Mouse (Mus musculus): ENCODE data around the gene Gm49396.

Gene Gm49396

DNA sequence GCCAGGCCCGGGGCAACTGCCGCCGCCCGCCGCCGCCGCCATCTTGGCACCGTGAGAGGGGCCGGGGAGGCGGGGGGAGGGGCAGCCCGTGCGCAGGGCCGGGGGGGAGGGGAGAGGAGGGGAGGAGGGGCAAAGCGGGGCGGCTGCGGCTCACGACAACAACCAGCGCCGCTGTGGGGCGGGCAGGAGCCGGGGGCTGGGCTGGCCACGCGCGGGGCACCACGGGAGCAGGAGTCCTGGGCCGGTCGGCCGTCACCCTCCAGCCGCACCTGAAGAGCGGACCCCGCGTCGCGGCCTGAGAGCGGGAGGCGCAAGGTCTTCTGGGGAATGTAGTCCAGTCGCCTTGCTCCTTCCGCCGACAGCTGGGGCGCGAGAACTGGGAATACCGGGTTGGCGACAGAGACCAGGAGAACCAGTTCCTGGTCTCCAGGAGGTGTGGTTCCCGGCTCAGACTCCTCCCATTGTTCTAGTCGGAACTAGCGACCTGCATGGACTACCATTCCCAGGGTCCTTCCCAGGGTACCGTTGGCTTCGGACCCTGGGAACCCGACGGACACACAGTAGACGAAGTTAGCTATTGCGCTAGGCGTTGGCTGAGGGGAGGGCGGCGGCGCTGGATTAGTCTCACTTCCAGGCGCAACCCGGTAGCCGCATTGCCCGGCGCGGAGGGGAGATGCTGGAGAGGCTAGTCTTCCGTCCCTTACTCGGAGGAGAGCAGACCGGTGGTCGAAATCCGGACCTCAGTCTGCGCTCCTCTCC is 25.7 kb downstream of the Gm49396 start, which contains the start of gene Kmt2b:
Kmt2b (minus strand) TSS at position 51 of the 759 bp plus-strand sequence.
- DNase-seq = peak; percentile 96

DNA sequence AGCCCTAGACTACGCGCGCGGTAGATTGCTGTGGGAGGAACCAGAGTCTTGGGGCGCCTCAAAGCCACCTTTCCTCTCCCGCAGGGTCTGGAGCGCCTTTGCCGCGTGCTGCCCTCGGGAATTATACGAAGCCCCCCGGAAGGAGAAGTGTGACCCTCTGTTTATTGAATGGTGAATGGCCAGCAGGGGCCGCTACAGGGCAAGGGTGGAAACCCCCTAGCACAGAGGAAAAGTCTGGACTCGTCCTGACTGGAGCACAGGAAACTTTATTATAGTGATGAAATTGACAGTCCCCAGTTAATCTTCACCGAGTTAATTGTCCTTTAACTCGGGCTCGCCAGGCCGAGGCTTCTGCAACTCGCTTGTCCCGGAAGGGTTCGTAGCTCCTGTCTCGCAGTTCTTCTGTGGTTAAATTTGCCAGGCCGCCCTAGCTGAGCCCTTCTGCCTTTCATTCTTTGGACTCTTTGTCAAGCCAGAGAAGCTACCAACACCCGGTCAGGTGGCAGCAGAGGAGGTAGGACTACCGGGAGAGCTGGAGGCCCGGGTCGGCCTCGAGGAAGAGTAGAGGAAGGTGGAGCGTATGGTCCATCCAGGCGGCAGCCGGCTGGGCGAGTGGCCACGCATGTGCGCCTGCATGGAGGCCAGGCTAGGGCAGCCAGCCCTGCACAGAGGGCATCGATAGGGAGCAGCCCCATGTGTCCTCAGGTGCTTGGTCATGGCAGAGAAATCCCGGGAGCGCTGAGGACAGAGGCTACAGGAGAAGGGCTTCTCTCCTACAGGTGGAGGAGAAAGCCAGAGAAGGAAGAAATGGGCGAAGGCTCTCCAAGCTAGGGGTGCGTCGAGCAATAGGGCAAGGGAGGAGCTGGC is 26.5 kb downstream of the Gm49396 start:
- DNase-seq = peak; percentile 80

DNA sequence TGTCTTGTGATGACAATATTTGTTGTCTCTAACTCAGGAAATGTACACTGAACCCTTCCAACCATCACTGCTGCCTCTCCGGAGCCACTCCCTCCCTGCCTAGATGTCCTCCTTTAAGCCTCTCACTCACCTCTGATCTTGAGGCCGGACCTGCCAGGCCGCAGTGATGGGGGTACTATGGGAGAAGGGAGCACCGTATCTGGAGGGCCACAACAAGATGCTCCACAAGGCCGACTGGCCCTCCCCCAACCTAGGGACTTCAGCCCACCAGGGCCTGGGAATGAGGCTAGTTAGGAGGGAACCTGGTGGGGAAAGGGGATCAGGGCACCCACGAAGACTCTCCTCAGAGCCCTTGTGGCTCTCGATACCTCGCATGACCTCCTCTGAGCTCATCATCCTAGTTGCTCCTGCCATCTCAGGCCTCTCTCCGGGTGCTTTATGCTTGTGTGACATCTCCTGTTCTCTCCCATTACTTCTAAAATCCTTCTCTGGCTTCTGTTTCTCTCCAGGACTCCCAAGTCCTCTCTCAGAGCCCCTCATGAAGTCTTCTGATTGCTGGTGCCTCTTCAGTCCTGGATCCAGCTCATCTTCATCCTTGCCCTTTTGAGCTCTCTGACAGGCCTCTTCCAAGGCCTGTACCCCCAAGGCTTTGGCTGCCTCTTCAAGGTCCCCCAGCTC is 27.9 kb downstream of the Gm49396 start:
- peak; percentile 14 for DNase-seq

DNA sequence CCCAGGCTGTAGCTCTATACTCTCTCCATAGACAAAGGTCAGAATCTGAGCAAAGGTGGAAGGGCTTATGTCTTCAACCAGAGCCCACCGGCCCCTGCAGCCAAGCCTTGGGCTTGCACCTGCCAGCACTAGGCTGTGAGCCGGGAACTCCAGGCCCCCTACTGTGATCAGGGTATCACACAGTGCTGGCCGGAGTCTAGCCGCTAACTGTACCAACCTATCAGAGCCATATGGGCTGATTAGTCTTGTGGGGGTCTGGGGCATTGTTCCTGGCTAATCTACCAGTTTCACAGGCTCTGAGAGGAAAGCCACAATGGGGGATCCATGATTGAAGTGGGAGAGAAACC is 28.4 kb downstream of the Gm49396 start:
- DNase-seq = peak; percentile 21

DNA sequence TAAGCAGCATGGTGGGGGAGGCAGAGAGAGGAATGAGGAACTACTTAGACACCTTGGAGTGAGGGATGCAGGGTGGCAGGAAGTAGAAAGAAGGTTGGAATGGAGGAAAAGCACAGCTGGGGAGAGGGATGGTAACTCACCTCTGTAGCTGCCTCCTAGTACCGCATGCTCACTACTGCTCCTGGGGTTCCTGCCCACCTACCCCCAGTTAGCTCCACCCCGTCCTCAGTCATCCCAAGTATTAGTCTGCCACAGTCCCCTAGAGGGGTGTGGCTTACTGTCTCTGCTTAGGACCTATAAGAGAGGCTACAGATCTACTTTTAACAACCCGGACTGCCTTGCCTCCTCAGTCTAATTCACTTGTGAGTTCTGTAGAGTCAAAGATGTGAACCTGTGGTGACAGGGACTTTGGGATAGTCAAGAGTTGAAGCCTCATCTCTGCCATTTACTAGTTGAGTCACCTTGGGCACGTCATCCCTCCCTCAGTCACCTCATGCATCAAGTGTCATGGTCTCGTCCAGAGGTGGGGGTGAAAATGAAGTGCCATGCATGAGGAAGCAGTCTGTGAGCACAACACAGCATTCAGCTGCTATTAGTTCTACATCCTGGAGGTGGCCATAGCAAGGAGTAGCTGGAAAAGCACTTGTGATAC is 29.8 kb downstream of the Gm49396 start:
- DNase-seq = no peak

DNA sequence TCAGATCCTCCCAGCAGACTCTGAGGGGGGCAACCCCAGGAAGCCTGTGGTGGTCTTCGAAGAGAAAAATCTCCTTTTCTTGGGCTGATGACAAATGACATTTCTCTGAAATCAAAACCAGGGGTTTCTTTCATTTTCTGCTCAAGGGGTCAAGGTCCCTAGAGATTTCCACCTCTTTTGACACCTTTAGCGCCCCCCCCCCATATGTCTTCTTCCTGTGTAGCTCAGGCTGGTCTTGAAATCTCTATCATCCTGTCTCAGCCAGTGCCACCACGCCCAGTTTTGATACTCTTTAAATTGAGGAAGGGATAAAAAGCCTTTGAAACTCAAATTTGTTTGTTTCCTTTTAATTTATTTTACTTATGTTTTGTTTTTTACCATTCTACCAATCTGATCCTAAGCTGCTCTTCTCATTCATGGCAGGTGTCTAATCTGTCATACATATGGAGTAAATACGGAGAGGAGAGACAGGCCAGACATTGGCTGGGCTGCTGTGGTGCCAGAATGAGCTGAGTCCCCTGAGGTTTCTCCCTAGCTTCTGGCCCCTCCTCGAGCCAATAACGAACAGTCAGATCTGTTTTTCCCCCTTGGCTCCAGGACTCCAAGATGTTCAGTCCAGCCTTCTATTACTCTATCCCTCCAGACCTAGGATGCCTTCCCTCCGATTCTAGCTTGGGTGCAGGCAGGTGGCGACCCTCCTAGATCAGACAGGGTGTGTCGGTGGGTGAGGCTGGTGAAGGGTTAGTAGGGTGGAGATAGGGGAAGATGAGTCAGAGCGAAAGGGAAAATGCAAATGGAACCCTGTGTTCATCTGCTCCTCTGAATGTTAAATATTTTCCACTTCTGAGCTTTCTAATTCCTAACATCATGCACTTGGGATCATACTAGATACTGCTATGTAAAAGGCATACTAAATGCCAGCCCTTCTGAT is 30.7 kb downstream of the Gm49396 start:
- DNase-seq = no peak

DNA sequence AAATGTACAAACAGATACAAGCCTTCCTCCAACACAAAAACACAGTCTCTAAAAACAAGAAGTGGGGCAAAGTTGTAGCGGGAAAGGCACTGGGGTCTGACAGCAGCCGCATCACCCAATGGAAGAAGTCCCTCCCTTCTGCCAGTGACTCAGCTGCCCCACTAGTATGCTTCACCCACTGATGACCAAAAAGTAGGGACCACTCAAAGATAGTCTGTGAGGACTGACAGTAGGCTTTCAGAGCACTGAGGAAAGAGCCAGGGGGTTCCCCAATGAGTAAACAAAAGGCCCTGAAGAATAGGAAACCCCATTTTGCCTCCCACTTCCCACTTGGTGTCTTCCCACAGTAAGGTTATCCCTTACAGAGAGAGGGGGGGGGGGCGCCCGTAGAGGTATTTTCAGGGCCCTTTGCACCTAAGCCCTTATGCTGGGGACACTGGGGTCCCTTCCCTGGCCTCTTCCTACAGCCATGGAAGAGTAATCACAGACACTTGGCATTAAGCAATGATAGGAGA is 31.4 kb downstream of the Gm49396 start:
- DNase-seq = no peak

DNA sequence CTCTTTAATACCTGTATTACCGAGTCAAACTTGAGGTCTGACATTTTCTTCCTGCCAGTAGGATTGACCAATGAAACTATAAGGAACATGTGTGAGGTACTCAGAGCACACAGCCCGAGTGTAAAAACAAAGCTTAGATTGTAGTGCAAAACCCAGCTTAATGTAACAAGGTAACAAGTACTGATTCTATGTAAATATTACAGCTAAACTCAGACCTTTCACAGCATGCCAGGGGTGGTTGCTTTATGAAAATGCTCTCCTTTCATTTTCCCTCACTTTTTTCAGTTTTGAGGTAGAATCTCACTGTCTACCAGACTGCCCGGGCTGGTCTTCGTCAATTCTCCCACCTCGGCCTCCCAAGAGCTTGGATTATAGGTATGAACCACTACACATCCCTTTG is 32.9 kb downstream of the Gm49396 start:
- DNase-seq = no peak

DNA sequence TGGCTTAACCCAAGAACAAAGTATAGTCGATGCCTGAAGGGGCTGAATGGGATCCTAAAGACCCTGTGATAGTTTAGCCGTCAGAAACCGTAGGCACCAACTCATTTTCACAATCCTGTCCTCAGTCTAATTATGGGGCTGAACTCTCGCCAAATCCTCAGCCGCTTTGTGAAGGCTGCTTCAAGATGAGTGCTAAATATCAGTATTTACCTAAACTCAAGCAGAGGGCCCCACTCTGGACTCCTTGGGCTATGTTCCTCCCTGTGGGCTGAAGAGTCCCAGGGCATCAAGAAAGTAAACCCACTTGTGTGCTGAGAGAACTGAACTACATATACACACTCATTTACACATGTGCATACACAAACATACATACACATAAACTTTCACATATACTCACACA is 33.7 kb downstream of the Gm49396 start:
- DNase-seq = no peak

DNA sequence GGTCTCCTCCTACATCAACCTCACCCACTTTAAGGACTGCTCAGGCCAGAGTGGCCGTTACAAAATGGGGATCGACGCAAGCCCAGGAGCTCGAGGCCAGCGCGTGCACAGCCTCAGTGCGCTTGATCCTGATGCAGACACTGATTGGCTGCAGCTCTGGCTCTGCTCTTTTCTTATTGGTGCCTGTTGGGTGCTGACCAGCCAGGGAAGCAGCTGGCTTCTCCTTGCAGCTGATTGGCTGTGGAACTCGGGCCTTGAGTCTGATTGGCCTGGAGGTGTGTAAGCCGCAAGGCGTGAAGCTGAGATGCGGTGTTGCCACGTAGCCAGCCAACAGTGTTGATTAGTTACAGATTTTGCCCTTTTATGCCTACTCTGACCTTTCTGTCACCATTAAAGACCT is 35.6 kb downstream of the Gm49396 start, which contains the start of gene Zbtb32:
Zbtb32 (minus strand) TSS at position 124 of the 400 bp plus-strand sequence.
- DNase-seq = no peak

DNA sequence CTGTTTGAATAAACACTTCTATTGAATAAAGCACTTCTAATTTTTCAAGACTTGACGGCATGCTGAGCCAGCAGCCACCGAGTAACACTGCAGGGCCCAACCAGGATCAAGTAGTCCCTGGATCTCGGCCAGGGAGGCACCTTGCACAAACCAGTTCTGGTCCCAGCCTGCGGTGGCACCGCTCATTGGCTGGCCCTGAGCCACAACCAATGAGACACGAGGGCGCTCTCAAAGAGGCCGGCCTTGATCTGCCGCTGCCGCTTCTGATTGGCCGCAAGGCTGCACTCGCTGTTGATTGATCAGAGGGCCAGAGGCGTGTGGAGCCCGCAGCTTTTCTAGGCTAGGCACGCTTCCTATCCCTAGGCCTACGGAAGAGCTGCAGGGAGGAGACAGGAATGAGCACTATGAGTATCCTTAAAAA is 36.8 kb downstream of the Gm49396 start:
- peak; percentile 94 for DNase-seq

DNA sequence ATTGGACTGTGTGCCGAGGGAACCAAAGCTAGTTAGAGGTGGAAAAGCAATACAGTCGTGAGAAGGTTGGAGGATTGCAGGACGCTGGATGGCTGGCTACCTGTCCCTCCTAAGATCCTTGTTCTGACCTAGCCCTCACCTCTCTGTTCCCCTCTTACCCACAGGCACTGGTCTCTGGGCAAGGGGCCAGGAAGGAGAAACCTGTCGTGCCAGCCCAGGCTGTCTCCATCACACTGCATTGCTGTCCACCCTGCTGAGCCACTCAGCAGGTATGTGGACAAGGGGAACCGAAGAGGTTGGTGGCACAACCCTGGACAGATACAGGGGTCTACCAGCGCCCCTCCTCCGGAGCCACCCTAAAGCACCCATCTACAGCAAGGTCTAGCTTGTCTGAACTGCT is 37.5 kb downstream of the Gm49396 start:
- DNase-seq = no peak

DNA sequence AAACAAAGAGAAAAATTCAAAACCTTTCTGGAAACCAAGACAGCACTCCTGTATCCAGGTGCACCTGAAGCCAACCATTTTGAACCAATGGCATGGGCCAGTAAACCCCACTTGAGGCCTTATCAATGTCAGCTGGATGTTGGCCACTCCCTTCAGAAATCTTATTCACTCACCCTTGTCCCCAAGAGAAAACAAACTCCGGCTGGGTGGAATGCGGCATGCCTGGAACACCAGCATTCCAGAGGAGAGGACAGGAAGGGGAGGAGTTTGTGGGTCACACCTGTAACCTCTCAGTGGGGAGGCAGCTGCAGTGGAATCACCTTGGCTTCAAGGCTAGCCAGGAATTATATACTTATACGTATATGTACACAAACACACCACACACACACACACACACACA is 39.4 kb downstream of the Gm49396 start:
- DNase-seq = no peak

DNA sequence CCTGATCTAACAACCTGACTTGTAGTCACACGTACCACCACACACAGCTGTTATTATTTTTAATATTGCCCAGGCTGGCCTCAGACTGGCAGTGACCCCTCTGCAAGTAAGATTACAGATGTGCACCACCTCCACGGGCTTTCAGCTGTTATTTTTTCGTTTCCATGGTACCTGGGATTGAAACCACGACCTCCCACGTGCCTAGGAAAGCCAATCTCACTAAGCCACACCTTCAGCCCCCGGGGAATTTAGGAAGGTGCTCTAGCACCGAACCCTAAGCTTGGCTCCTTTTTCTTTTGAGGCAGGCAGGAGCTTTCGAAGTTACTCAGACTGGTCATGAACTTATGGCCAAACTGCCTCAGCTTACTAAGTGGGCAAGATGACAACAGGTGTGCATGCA is 41.3 kb downstream of the Gm49396 start:
- no peak for DNase-seq

DNA sequence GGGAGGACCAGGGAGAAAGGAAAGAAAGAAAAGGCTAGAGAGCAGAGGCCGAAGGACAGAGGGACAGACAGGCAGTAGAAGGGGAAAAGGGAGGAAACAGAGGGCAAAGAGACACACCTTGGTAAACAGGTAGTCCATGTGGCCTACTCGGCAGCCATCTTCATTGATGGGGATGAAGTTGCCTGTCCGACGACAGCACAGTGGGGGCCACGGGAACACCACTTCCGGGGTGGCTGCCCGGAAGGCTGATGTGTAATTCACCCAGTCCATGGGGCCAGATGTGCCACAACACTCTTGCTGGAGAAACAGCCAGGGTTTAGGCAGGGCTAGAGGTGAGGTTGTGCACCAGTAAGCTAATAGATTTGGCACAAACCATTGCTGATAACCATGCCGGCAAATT is 41.8 kb downstream of the Gm49396 start:
- no peak for DNase-seq

DNA sequence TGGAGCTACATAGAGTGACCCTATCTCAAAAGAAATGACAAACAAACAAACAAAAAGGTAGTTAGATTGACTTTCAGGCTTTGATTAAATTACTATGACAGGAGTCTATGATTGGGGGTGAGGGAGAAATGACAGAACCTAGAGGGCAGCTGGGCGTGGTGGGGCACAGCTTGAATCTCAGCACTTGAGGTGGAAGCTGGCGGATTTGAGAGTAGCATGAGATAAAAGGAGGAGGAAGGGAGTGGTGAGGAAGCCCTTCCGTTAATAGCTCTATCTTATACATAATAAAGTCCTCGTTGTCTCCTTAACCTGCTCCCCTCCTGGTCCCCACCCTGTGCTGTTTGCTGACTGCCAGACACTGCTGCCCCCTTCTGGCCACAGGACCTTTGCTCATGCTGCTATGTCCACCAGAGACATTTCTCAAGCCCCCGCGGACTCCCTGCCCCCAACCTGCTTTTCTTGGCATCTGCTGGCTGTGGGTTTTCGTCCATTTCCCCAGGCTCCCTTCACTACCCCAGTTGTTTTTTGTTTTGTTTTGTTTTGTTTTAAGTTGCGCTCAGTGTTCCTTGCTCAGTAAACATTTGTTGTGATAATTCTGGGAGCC is 44.7 kb downstream of the Gm49396 start:
- no peak for DNase-seq

DNA sequence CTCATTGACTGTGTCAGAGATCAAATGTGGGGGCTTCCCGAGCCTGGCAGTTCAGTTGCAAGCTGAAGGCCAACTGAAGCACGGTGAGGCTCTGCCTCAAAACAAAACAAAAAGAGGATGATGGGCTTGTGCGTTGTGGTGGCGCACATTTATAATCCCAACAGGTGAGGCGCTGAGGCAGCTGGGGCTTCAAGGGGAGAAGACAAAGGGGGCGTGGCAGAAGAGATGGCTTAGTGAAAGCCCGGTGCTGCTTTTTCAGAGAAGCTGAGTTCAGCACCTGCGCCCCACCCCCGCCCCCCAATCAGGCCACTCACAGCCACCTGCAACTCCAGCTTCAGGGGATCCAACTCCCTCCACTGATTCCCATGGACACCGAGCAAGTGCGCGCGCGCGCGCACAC is 45.3 kb downstream of the Gm49396 start:
- no peak for DNase-seq

DNA sequence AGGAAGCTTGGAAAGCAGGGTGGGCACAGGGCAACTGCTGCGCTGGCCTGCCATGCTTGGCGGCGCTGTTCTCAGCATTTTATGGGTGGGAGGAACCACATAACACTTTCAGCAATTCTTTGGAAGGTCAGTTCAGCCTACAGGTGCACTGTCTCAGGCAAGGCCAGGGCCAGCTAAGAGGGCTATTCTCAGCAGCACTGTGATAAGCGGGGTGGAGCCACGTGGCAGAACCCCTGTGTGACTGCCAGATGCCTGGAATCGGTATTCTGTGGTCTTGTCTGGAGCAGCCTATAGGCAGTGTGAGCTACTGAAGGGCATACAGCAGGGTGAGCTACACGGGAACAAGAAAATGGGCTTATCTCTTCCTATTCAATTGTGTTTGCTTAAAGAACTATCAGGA is 46.9 kb downstream of the Gm49396 start:
- DNase-seq = no peak

DNA sequence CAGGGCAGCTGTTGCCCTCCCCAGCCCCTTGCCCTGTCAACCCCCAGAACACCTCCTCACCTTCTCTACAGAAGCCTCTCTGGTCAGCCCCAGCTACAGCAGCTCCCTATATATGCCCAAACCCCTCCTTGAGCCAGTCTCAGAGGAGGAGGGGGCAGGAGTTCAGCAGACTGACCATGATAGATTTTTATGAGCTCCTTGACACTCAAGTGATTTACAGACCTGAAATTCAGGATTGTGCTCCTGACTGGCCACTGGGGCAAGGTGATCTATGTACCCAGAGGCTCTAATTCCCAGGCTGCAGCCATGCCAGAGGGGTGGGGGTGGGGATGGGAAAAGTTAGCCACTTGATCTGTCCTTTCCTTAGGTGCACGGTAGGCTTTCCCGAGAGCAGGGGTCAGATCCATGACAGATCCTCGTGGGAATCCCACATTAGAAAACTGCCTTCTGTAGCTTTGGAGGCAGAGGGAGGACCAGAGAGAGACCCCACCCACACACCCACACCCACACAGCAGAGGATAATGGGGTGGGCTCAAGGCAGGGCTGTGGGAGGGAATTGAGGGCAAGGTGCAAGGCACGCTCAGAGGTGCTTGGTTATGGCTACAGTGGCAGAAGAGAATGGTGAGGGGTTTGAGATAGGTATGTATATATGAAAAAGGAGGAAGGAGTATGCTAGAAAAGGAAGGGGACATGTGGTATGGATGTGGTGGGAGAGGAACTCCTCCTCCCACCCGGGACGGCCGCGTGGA is 49.7 kb downstream of the Gm49396 start, which contains the start of gene Upk1a:
Upk1a (minus strand) TSS at position 194 of the 749 bp plus-strand sequence.
- DNase-seq = no peak

DNA sequence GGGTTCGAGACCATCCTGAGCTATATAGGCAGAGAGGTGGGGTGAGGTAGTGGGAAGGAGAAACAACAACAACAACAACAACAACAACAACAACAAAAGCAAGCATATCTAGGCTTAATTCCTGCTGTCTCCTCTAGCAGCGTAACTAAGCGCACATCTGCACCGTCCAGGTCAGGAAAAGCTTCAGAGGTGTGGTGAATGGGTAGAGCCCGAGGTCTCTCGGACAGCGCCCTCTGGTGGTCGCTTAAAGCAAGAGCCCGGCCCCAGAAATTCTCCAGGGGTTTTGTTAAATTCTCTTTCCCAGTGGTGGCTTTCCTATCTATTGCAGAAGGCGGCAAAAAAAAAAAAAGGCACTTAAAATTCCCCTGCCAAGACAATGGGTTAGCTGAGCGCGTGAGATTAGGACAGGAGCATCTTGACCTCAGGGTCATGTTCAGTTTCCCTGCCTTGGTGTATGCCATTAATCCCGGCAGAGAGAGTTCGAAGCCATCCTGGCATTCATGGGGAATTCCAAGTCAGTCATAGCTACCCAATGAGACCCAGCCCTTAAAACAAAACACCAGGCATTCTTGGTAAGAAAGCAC is 50.5 kb downstream of the Gm49396 start:
- DNase-seq = peak; percentile 45

Data from cerebellum, adult 11 months (tissue).